Mouse (Mus musculus): Measurements from ENCODE around the gene Cnppd1.

Gene Cnppd1

DNA sequence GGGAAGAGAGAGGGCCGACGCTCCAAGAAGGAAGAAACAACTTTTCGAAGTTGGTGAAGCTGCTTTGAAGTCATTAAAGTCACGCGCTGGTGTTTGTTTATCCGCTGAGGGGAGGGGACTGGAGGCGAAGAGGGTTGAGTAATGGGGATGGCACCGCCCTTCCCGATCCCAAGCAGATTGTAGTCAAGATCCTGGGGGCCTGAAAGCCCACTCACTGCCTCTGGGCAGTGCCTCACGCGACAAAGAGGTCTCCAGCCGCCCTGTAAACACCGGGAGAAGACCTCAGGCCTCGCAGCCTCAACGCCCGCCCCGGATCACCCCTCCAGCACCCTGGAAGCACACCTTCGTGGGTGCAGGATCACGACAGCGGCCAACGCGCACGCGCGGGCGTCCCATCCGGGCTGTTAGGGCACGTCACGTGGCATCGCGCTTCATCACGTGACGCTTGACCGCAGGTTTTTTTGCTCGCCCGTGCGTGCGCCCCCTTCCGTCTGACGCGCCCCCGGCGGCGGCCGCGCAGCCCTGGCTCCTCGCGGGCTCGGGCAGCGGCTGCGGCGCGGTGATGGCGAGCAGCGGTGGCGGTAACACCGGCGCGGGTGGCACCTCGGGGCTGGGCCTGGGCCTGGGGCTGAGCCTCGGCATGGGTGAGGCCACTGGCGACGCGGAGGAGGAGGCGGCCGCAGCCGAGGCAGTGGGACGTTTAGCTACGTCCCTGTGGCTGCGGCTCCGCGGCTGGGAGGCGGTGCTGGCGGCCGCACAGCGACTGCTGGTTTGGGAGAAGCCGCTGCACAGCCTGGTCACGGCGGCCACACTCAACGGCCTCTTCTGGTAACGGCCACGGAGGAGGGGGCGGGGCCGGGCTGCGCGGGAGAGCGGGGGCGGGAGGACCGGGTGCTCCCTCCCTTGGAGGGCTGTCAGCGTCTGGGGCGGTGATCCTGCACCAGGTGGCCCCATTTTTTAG, at the start of gene Cnppd1, which contains the start of gene Retreg2:
Cnppd1 (minus strand) TSS at position 411 of the 961 bp plus-strand sequence.
Retreg2 (plus strand) TSS at position 478 of the 961 bp plus-strand sequence.
- peak; percentile 97 for DNase-seq

DNA sequence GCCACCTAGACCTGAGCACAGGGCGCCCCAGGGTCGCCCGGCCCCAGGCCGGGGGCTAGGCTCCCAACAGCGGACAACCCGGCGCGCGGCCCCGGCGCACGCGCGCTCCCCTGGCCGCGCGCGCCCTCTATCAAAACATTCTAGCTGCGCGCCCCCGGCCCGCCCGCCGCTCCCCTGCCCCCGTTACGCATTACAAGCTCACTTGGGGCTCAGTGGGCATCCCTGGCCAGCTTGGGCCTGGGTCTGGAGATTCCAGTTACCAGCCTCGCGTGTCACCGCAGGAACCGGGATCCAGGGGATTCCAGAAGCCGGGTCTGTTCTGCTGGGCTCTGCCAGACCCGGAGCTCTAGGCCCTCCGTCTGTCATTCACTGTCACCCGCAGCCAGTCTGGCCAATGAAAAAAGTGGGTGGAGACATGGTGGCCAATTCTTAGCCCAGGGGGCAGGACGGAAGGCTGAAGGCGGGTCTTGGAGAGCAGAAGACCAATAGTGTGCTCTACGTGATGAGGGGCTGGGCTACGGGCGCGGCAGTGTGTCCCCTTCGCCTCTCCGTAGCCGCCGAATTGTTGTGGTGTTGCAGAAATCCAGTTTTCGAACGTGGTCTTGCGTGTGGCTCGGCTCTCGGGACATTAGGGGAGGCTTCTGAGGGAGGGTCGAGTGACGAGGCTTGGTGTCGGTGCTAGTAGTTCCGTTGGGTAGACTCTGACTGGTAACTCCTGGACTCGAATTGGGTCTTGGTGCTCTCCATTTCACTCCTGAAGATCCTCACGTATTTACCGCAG, 49.3 kb upstream of the Cnppd1 start, which contains the start of the genes Ankzf1 and Atg9a:
Ankzf1 (plus strand) TSS at position 530 of the 781 bp plus-strand sequence.
Atg9a (minus strand) TSS at position 575 of the 781 bp plus-strand sequence.
- peak; percentile 92 for DNase-seq

DNA sequence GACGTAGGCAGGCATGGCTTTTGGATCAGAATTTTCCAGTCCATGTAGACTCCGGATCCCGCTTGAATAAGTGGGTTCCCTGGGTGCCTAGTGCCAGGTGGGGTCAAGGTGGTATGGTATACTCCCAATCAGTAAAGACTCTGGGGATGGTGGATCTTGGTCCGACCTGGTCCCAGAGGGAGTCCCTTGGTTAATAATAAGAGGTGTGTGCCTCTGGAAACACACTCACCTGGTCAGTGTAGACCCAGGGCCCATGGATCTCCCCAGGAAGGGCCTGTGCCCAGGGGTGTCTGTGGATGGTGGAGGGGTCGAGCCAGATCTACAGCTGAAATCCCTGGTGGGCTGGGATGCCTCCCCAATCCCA, 48.7 kb upstream of the Cnppd1 start:
- DNase-seq: peak; percentile 8

DNA sequence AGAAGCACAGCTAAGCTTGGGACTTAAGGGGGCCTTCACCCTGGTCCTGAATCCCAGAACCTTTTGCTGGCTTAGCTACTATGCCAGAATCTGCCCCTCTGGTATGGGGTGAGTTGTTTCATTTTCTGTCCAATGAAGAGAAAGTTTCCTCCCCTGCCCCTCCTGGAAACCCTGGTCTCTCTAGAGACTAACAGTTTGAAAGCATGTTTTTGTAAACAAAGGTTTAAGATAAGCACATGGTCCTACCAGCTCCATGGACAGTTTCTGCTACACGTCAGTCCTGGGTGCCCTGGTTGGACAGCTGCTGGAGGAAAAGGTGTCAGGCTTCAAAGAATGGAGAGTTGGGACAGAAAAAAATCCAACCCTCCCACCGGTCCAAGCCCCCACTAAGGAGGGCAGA, 48.1 kb upstream of the Cnppd1 start:
- DNase-seq: no peak

DNA sequence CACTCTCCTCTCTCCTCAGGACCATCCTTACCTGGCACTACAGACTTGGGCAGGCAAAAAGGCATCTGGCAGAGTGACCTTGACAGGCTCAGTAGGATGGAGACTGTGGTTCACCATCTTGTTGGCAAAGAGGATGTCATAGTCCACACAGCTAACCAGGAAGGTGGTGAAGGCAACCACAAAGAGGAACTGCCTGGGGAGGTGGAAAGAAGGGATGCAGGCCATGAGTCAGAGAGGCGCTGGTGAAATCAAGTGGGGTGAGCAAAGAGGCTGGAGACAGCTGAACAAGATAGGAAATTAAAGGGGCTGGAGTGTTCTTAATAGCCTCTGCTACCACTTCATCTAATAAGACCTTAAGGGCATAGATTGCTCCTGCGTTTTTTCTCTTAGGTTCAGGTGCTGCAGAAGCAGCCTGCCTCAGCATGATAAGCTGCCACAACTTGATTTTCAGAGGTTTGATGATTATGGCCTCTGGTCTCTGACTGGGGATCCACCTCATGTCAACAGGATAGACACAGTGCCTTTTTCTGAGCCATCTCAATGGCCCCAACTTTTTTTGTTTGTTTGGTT, 45.5 kb upstream of the Cnppd1 start:
- no peak for DNase-seq

DNA sequence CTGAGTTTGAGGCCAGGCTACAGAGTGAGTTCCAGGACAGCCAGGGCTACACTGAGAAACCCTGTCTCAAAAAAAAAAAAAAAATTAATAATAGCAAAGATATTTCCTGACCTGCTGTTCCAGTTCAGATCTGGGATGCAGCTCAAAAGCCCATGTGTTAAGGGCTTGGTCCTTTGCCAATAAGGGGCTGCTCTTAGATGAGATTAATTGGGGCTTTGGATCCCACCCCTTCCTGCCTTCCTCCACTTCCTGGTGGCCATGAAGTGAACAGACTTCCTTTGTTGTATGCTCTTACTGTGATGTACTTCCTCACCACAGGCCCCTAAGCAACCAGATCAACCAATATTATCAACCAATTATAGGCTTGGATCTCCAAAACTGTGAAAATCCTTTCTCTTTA, 44.6 kb upstream of the Cnppd1 start:
- no peak for DNase-seq

DNA sequence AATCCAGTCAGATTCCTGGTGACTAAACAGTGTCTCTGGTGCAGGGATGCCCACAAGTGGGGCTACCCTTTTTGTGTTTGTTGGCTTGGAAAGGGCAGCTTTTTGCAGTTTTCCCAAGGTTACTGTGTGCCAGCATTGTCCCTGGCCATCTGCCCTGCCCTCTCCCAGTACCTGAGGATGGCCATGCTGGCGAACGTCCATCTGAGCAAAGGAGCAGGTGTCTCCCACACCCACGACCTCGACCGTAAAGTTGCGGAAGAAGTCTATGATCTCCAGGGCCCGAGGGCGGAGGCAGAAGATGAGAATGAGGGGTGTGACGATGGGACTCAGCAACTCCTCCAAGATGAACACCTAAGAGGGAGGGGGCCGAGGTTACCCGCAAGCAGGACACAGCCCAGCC, 43.0 kb upstream of the Cnppd1 start:
- no peak for DNase-seq

DNA sequence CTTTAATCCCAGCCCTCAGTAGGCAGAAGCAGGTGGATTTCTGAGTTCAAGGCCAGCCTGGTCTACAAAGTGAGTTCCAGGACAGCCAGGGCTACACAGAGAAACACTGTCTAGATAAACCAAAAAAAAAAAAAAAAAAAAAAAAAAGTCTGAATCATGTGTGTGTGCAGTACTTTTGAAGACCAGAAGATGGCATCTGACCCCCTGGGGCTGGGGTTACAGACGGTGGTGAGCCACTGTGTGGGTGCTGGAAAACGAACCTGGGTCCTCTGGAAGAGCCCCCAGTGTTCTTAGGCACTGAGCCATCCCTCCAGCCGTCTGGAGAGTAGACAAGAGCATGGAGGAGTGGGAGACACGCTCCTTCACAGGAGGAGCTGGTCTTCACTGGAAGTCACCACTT, 39.6 kb upstream of the Cnppd1 start:
- DNase-seq: no peak

DNA sequence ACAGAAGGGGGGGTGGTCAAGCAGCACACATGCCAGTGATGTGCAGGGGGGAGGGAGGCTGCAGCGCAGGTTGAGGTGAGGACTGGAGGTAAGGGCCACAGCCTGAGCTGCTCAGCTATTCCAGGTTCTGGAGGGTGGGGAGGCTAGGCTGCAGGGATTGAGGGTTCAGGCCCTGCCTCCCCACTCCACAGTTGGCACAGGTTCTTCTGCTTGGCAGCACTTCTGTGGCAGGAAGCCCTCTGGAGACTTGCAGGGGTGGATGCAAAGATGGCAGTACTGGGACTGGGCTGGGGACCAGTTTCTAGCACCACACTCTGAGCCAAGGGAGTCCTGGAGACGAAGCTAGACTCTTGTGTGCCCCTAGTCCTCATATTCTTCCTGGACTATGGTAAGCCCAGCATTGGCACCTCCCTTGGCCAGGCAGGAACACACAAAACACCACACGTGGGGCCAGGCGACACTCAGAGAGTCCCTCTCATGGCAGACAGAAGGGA, 38.9 kb upstream of the Cnppd1 start:
- DNase-seq: no peak

DNA sequence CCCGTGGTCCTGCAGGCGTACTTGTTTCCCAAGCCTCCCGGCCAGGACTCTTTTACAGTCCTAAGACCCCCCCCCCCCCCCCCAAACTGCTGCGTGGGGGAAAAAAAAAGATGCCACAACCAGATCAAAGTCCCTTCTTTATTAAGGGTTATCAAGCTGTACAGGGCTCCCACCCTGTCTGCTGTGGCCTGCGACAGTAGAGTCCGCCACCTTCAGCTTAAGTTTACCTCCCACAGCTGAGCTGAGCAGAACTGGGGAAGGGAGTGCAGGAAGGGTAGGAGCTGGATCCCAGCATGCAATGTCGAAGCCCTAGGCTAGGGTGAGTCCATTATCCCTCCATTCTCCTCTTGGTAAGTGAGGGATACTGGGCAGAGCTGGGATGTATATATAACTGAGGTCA, 38.2 kb upstream of the Cnppd1 start:
- DNase-seq: no peak

DNA sequence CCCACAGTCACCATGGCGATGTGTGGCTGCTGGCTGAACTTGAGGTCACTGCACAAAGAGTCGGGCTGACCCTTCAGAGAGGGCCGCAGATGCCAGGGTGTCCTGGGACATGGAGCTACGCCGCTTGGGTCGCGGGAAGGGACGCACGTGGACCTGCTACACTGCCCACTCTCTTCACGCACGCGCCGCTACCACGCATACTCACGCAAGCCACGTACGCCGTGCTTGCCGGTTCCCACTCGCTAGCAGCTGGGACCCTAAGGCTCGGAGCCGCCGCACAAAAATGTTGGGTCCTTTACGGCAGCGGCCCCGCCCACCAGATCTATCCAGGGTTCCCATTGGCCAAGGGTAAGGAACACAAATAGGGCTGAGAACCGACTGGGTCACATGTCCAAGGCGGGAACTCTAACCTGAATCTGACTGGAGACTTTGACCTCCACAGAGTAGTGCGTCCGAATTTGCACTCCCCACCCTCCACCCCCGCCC, 37.6 kb upstream of the Cnppd1 start, which contains the start of gene Abcb6:
Abcb6 (minus strand) TSS at position 288 of the 486 bp plus-strand sequence.
- peak; percentile 86 for DNase-seq

DNA sequence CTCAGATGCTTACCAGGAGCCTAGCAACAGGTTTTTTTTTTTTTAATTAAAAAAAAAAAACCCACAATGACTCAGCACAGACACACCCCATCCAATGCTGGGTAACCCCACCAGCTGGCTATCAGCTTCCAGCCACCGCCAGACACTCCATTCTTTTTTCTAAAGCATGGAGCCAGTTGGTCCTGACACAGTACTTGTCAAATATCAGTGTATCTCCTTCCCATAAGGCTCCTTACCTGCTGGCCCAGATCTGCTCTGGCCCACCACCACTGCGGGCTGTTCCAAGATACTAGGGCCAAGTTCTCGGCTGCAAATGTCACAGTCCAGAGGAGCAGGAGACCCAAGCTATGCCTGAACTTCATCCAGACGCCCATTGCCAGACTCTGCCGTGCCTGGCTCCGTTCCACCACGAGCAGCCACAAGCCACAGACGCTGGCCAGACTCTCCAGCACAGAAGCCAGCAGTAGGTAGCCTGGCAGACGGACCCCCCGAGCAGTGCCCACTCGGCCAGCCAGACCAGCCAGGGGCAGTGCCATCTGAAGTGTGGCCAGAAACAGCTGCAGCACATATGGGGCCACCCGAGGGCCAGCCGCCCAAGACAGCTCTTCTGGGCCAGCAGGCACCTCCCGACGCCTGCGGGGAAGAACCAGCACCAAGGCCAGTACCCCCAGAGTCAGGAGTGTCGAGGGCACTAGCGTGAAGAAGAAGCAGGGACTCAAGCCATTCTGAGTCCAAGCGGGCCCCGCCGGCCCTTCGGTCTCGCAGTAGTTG, 37.0 kb upstream of the Cnppd1 start:
- no peak for DNase-seq

DNA sequence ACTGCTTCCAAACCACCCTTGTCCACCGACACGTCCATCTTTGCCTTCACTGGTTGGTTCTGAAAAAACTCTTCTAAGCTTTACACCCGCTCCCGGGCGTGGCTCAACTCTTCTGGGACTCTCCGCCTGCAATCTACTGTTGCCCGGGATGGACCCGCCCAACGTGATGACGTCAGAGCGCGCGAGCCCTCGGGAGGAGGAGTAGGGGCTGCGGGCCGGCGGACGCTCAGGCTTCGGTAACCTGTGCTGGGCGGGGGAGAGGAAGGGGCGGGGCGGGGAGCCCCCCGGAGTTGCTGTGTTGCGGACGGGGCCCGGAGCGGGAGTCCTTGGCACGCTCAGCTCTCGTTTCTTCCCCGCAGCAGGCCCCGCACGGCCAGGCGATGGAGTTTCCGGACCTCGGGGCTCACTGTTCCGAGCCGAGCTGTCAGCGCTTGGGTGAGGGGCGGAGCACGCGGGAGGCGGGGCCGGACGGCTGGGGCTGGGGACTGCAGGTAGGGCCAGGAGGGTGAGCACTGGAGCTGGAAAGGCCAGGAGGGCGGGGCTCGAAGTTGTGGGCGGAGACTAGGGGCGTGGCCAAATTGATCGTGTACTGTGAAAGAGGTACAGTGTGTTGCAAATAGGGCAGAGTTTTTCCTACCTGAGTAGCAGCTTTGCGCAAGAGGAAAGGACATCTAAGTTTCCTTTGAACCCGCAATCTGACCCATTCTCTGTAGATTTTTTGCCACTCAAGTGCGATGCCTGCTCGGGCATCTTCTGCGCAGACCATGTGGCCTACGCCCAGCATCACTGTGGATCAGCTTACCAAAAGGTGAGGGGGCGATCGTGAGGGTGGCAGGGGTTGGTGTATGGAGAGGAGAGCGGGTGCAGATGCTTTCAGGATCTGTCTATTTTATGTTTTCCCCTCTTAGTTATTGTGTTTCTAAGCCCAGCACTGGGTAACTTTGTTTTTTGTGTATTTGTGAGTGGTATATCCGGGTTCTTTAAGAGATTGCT, 26.3 kb upstream of the Cnppd1 start, which contains the start of gene Zfand2b:
Zfand2b (plus strand) TSS at position 175 of the 993 bp plus-strand sequence.
- peak; percentile 98 for DNase-seq

DNA sequence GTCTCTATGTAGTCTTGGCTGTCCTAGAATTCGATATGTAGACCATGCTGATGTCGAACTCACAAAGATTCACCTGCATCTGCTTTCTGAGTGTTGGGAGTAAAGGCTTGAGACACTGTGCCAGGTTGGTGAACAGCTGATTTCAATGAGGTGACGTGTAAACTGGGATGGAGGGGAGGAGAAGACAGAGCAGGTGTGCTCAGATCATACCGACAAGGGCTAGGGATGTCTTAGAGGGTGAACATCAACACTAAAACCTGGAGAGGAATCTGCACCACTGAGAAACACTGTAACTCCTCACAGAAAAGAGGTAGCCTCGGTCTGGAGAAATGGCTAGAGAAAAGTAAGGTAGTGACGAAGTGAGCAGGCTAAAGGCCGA, 25.6 kb upstream of the Cnppd1 start:
- no peak for DNase-seq

DNA sequence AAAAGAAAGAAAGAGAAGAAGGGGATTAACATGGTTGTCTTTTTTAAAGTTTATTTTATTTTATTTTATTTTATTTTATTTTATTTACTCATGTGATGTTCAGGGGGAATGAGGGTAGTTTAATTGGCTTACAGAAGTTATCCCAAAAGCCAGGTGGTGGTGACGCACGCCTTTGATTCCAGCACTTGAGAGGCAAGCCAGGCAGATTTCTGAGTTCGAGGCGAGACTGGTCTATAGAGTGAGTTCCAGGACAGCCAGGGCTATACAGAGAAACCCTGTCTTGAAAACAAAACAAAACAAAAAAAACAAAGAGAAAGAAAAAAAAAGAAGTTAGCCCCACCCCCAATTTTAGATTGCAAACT, 17.7 kb upstream of the Cnppd1 start:
- DNase-seq: no peak

DNA sequence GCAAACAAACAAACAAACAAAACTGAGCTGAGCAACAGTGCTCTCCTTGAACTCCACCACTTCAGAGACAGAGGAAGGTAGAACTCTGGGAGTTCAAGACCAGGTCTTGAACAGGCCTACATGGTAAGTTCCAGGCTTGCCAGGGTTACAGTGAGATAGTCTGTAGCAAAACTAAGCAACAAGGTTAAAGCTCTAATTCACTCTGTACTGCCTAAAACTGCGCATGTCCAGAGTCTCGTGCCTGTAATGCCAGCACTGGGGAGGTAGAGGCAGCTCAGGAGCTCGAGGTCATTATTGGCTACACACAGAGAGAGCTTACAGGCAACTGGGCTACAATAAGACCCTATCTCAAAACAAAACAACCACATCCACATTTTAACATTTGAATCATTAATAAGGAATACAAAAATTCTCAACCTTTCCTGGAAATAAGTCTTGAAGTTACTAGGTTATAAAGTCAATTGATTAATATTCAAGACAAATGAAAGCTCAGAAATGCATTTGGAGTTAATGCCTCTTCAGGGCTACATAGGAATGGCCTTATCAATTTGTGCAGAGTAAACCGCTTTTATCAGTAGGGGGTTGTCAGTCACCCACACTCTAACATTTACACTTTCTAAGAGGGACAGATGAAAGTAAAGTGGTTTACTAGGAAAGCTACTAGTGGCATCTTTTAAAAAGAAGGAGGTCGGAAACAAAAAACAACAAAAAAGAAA, 17.2 kb upstream of the Cnppd1 start:
- DNase-seq: no peak

DNA sequence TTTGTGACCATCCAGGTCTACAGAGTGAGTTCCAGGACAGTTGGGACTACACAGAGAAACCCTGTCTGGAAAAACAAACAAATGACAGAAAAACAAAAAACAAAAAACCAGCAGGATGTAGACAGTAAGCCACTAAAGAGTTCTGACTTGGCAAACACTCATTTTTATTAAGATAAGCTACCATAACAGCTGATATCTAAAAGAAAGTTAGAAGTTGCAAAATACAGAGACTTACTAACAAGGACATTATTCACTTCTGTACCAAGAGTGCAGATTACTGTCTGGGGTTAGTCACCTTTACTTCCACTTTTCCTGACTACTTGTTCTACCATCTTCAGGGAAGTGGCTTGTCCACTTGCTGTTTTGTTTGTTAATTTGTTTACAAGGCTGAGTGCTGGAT, 16.5 kb upstream of the Cnppd1 start:
- DNase-seq: no peak

DNA sequence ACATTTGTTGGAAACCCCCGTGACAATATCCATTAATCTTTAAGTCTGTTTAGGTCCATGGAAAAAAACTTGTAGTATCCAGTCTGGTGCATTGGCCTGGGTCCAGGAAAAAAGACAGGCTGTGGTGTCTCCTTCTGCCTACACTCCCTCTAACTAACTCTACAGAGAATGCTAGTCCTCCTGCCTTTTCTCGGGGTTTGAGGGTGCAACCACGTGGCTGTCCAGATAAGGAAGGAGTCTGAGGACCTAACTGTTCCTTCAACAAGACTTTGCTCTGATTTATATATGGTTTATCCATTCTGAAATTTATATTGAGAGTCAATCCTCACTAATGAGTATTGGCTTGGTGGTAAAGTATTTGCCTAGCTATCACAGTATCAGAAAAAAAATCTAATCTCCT, 13.3 kb upstream of the Cnppd1 start:
- DNase-seq: no peak

DNA sequence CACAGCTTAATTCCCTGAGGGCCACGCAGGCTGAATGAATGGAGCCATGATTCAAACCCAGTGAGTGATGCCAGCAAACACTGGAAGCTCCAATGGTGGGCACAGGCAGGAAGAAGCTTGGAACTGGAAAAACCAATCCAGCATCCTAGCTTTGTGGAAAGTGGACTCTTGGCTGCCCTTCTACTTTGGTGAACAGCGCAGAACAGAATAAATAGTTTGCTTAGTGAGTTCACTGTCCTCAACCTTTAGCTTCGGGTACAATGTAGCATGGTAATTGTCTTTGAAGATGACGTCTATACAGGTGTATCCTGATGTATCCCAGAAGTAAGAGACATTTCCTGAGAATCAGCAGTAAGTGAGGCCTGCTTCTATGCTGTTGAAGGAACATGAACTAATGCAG, 6.2 kb upstream of the Cnppd1 start:
- no peak for DNase-seq

All from lung, postnatal 14 days (tissue).